Mouse (Mus musculus) forebrain, embryonic 14.5 days (tissue): Measurements from ENCODE around the gene Sema5a. TPM values are rescaled to one million over a fixed set of nuclear protein-coding genes. Genes with fewer than 3 reads are reported as not detected.
"Not testable (repeated sequence)": the region's sequence is repeated elsewhere in the genome, so short reads cannot be mapped to it uniquely, and the experiment has no call there.

Experiments
- ATAC-seq: fragments of 200-750 bp; cut with Nextera tagmentation; 2 replicates; pipeline ENCODE4 v1.8.0; 2017; ENCODE audit warnings: mild to moderate bottlenecking, moderate library complexity
- DNase-seq: peaks from one replicate; pipeline ENCODE4 v3.0.0-alpha.2; 2015; ENCODE audit warnings: low spot score
- H3K27ac ChIP-seq: fragments of 300-500 bp; sonication (generic); 2 replicates; pipeline ENCODE4 v1.5.1; 2014; ENCODE audit warnings: low read depth, mild to moderate bottlenecking, control low read depth, low read length, moderate library complexity
- H3K27me3 ChIP-seq: fragments of 300-500 bp; sonication (generic); replicated peaks from 2 replicates; pipeline ENCODE4 v1.6.1; 2014; ENCODE audit warnings: low read length, control low read depth, mixed read lengths; ENCODE audit not compliant: control insufficient read depth, insufficient read depth
- H3K36me3 ChIP-seq: fragments of 300-500 bp; sonication (generic); 2 replicates; pipeline ENCODE4 v1.6.1; 2014; ENCODE audit warnings: low read length, control low read depth; ENCODE audit not compliant: control insufficient read depth, insufficient read depth
- H3K4me1 ChIP-seq: fragments of 300-500 bp; sonication (generic); 2 replicates; pipeline ENCODE4 v1.6.1; 2014; ENCODE audit warnings: antibody characterized with exemption, low read length, control low read depth; ENCODE audit not compliant: control insufficient read depth, insufficient read depth
- H3K4me2 ChIP-seq: fragments of 300-500 bp; sonication (generic); 2 replicates; pipeline ENCODE4 v1.6.1; 2014; ENCODE audit warnings: mild to moderate bottlenecking, control low read depth, low read length
- H3K4me3 ChIP-seq: fragments of 300-500 bp; sonication (generic); 2 replicates; pipeline ENCODE4 v1.5.1; 2014; ENCODE audit warnings: low read depth, low read length, control low read depth
- H3K9ac ChIP-seq: fragments of 300-500 bp; sonication (generic); 2 replicates; pipeline ENCODE4 v1.6.1; 2014; ENCODE audit warnings: mild to moderate bottlenecking, low read length, control low read depth, moderate library complexity
- H3K9me3 ChIP-seq: fragments of 300-500 bp; sonication (generic); replicated peaks from 2 replicates; pipeline ENCODE4 v1.6.1; 2016; ENCODE audit warnings: low read length, control low read depth, mixed read lengths; ENCODE audit not compliant: control insufficient read depth
- WGBS: fragments of 180-500 bp; shearing (Covaris S2); extraction: QIAGEN DNeasy Blood & Tissue Kit; methylation state at CpG from one replicate; pipeline ENCODE4 v1.1.7; 2014; 5-methylcytosine and 5-hydroxymethylcytosine counted together
- polyA plus RNA-seq: library from polyadenylated mRNA; unstranded; fragments of >200 nt; fragmentation: Nextera tagmentation; extraction: Ambion mirVana; gene quantifications from 2 replicates; pipeline ENCODE4 v1.2.1, GENCODE M21; 2014

The Sema5a gene
- polyA plus RNA-seq, 1 experiment from 2014 or later, result 10.1 TPM

- Histone ChIP-seq H3K4me1 (no peaks in the 10 kb centered on the region), H3K9me3 (no peaks in the 10 kb centered on the region), H3K4me2 (no peak overlapping the region), H3K27ac (no peak overlapping the region), H3K27me3 (no peaks in the 10 kb centered on the region), H3K9ac (no peak overlapping the region), H3K36me3 (no peaks in the 10 kb centered on the region), H3K4me3 (no peak overlapping the region)
- DNase-seq (no peak), ATAC-seq (no peak)
- WGBS, result 85% methylated on average over 7 of the region's 7 CpGs
Measured at GRCm38 (mm10) chr15:32226888-32227395, 17.7 kb upstream of the Sema5a start.

- H3K9ac ChIP-seq, result no peak overlapping the region
- WGBS, result 82% methylated on average over 2 of the region's 2 CpGs
Measured at GRCm38 (mm10) chr15:32230066-32230465, 14.5 kb upstream of the Sema5a start.

GRCm38 (mm10) chr15:32232189-32232588 lies 12.4 kb upstream of the Sema5a start:
- DNase-seq (no peak), ATAC-seq (no peak)
- H3K36me3 ChIP-seq, result no peaks in the 10 kb centered on the region
- no peaks in the 10 kb centered on the region for H3K27me3 ChIP-seq
- H3K9ac ChIP-seq, result no peak overlapping the region
- no peaks in the 10 kb centered on the region for H3K9me3 ChIP-seq
- WGBS, result 88% methylated on average over 3 of the region's 3 CpGs
- no peak overlapping the region for H3K27ac ChIP-seq
- no peak overlapping the region for H3K4me2 ChIP-seq
- no peaks in the 10 kb centered on the region for H3K4me1 ChIP-seq
- H3K4me3 ChIP-seq, result no peak overlapping the region

More at GRCm38 (mm10) chr15:32230066-32230465, 14.5 kb upstream of the Sema5a start:
- Histone ChIP-seq H3K27ac (no peak overlapping the region), H3K9me3 (no peaks in the 10 kb centered on the region), H3K4me3 (no peak overlapping the region), H3K36me3 (no peaks in the 10 kb centered on the region), H3K4me2 (no peak overlapping the region), H3K4me1 (no peaks in the 10 kb centered on the region), H3K27me3 (no peaks in the 10 kb centered on the region)
- DNase-seq (no peak), ATAC-seq (no peak)

DNA sequence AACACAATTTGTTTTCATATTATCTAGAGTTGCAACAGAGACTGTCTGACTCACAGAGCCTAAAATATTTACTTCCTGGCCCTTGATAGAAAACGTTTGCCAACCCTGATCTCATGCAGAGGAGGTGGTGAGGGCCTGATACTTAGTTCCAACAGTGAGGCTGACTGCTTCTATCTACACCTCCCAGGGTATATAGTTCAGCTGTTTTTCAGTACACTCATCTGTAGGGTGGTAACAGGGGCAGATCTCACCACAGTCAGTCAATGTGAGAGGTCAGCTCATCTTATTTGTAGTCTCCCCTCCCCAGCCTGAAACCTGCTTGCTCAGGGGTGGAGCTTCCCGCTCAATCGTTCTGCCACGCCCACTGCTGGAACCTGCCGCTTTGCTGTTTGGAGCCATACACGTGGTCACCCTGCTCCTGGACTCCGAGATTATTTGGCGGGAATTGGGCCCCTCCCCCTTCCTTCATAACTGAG lies 11.9 kb upstream of the Sema5a start:
- not testable (repeated sequence) for H3K36me3 ChIP-seq, H3K4me1 ChIP-seq, ATAC-seq, H3K9me3 ChIP-seq, DNase-seq, H3K4me3 ChIP-seq, H3K9ac ChIP-seq, H3K27me3 ChIP-seq, H3K27ac ChIP-seq, H3K4me2 ChIP-seq
- 16% methylated on average over 8 of the region's 8 CpGs for WGBS

GRCm38 (mm10) chr15:32233451-32233850 lies 11.2 kb upstream of the Sema5a start:
- H3K9ac ChIP-seq, result no peak overlapping the region
- no peaks in the 10 kb centered on the region for H3K9me3 ChIP-seq
- H3K36me3 ChIP-seq, result no peaks in the 10 kb centered on the region
- no peak overlapping the region for H3K4me3 ChIP-seq
- no peaks in the 10 kb centered on the region for H3K4me1 ChIP-seq
- WGBS, result 95% methylated on average over 1 of the region's 1 CpGs
- no peak overlapping the region for H3K4me2 ChIP-seq
- DNase-seq (no peak), ATAC-seq (no peak)
- H3K27ac ChIP-seq, result no peak overlapping the region
- H3K27me3 ChIP-seq, result no peaks in the 10 kb centered on the region

- no peaks in the 10 kb centered on the region for H3K9me3 ChIP-seq
- no peaks in the 10 kb centered on the region for H3K4me1 ChIP-seq
- H3K4me2 ChIP-seq, result no peak overlapping the region
- no peak overlapping the region for H3K9ac ChIP-seq
- ATAC-seq (no peak), DNase-seq (no peak)
- WGBS, result 97% methylated on average over 2 of the region's 2 CpGs
- H3K27ac ChIP-seq, result no peak overlapping the region
- no peak overlapping the region for H3K4me3 ChIP-seq
- H3K27me3 ChIP-seq, result no peaks in the 10 kb centered on the region
- H3K36me3 ChIP-seq, result no peaks in the 10 kb centered on the region
Measured at GRCm38 (mm10) chr15:32239099-32239498, 5.5 kb upstream of the Sema5a start.

DNA sequence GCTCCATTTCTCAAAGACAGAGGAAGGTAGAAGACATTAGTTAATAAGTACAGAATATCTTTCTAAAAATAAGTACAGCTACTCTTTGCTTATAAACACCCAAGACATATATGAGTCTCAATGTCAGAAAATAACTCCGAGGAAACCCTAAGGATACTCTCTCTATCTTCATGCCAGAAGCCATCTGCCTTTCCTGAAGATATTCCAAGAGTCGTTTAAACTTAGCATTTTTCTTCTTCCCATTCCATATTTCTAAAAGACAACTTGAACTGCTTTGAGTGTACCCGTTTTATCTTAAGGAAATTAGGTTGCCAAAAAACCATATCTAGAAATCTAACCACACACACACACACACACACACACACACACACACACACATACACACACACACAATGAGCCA lies 4.5 kb upstream of the Sema5a start:
- ATAC-seq (no peak), DNase-seq (no peak)
- H3K36me3 ChIP-seq, result no peaks in the 10 kb centered on the region
- H3K9ac ChIP-seq, result no peak overlapping the region
- no peak overlapping the region for H3K4me3 ChIP-seq
- no peaks in the 10 kb centered on the region for H3K4me1 ChIP-seq
- no peak overlapping the region for H3K4me2 ChIP-seq
- no peaks in the 10 kb centered on the region for H3K9me3 ChIP-seq
- WGBS, result 87% methylated on average over 3 of the region's 3 CpGs
- H3K27me3 ChIP-seq, result no peaks in the 10 kb centered on the region
- no peak overlapping the region for H3K27ac ChIP-seq

- ATAC-seq (no peak), DNase-seq (no peak)
- H3K4me3 ChIP-seq, result no peak overlapping the region
- no peak overlapping the region for H3K4me2 ChIP-seq
- H3K27me3 ChIP-seq, result no peaks in the 10 kb centered on the region
- H3K27ac ChIP-seq, result no peak overlapping the region
- no peak overlapping the region for H3K9ac ChIP-seq
- peaks cover 4% of the 10 kb centered on the region; the same call in 1 of the 2 replicates for H3K4me1 ChIP-seq
- no peaks in the 10 kb centered on the region for H3K36me3 ChIP-seq
- WGBS, result 93% methylated on average over 6 of the region's 6 CpGs
- H3K9me3 ChIP-seq, result no peaks in the 10 kb centered on the region
Measured at GRCm38 (mm10) chr15:32241666-32242065, 2.9 kb upstream of the Sema5a start.

DNA sequence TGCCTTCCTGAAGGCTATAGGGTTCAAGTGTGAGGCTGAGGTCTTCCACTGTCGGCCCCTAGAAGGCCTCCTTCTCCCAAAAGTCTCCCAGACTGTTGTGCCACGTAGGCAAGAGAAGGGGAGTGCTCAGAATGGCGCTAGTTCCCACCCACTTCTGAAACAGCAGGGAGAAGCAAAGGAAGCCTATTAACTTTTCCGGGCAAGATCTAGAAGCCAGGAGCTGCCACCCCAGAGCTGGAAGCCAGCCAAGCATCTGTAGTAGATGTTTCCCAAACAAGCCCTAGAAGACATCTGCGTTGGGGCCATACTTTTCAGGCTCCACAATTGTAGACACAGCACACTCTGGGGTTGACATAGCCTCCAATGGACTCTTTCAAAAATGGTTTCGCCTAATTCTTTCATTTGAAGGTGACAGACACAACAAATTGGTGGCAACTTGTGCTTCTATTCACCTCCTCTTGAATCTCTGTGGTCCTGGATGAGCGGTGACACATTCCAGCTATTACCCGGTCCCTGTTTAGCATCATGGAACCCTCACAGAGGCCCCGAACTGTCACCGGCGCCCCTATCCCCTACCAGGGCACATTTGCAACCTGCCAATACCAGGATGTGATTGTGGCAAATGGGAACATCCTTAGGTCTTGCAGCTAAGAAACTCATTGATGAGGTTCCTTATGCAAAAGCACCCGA lies 1.4 kb upstream of the Sema5a start:
- H3K27me3 ChIP-seq, result no peaks in the 10 kb centered on the region
- H3K4me1 ChIP-seq, result peaks cover 7% of the 10 kb centered on the region; the same call in 1 of the 2 replicates
- ATAC-seq (no peak), DNase-seq (peak; percentile 69)
- H3K9me3 ChIP-seq, result no peaks in the 10 kb centered on the region
- WGBS, result 65% methylated on average over 12 of the region's 12 CpGs
- peak overlapping the region; percentile 99 for H3K4me2 ChIP-seq
- no peaks in the 10 kb centered on the region for H3K36me3 ChIP-seq
- no peak overlapping the region for H3K27ac ChIP-seq
- H3K9ac ChIP-seq, result no peak overlapping the region
- peak overlapping the region; percentile 57 for H3K4me3 ChIP-seq
